Mouse (Mus musculus) embryonic facial prominence, embryonic 11.5 days (tissue): ENCODE data around the gene Sema3b. TPM values are rescaled to one million over a fixed set of nuclear protein-coding genes. Genes with fewer than 3 reads are reported as not detected.

ENCODE experiments used
- ATAC-seq: fragments of 200-750 bp; cut with Nextera tagmentation; replicated peaks from 2 replicates; pipeline ENCODE4 v1.8.0; 2017; ENCODE audit warnings: low read depth; ENCODE audit not compliant: insufficient number of reproducible peaks, low FRiP score, low TSS enrichment
- DNase-seq: peaks from one replicate; pipeline ENCODE4 v3.0.0-alpha.2; 2015; ENCODE audit warnings: low spot score
- H3K27ac ChIP-seq: fragments of 300-500 bp; sonication (generic); replicated peaks from 2 replicates; pipeline ENCODE4 v1.5.1; 2014; ENCODE audit warnings: mild to moderate bottlenecking, low read depth, low read length, control low read depth
- H3K27me3 ChIP-seq: fragments of 300-500 bp; sonication (generic); 2 replicates; pipeline ENCODE4 v1.6.1; 2014; ENCODE audit warnings: mild to moderate bottlenecking, low read length, moderate library complexity, mixed read lengths; ENCODE audit not compliant: control insufficient read depth, insufficient read depth
- H3K36me3 ChIP-seq: fragments of 300-500 bp; sonication (generic); replicated peaks from 2 replicates; pipeline ENCODE4 v1.6.1; 2014; ENCODE audit warnings: low read depth, mild to moderate bottlenecking, low read length, moderate library complexity, mixed read lengths; ENCODE audit not compliant: control insufficient read depth, insufficient read depth
- H3K4me1 ChIP-seq: fragments of 300-500 bp; sonication (generic); 2 replicates; pipeline ENCODE4 v1.6.1; 2014; ENCODE audit warnings: low read length, mixed read lengths; ENCODE audit not compliant: control insufficient read depth, insufficient read depth
- H3K4me2 ChIP-seq: fragments of 300-500 bp; sonication (generic); 2 replicates; pipeline ENCODE4 v1.6.1; 2014; ENCODE audit warnings: low read depth, mild to moderate bottlenecking, control low read depth, low read length, moderate library complexity
- H3K4me3 ChIP-seq: fragments of 300-500 bp; sonication (generic); 2 replicates; pipeline ENCODE4 v1.5.1; 2014; ENCODE audit warnings: low read depth, low read length, control low read depth
- H3K9ac ChIP-seq: fragments of 300-500 bp; sonication (generic); replicated peaks from 2 replicates; pipeline ENCODE4 v1.6.1; 2014; ENCODE audit warnings: mild to moderate bottlenecking, control low read depth, low read length
- H3K9me3 ChIP-seq: fragments of 300-500 bp; sonication (generic); replicated peaks from 2 replicates; pipeline ENCODE4 v1.6.1; 2016; ENCODE audit warnings: mild to moderate bottlenecking, low read length, inconsistent platforms, mixed read lengths; ENCODE audit not compliant: control insufficient read depth
- WGBS: fragments of 180-500 bp; shearing (Covaris S2); extraction: QIAGEN DNeasy Blood & Tissue Kit; methylation state at CpG from one replicate; pipeline ENCODE4 v1.1.7; 2014; 5-methylcytosine and 5-hydroxymethylcytosine counted together
- polyA plus RNA-seq: library from polyadenylated mRNA; unstranded; fragments of >200 nt; fragmentation: Nextera tagmentation; extraction: Ambion mirVana; gene quantifications from 2 replicates; pipeline ENCODE4 v1.2.1, GENCODE M21; 2014

Sema3b gene
- 1.1 and 1.3 TPM in 2 replicates for polyA plus RNA-seq

DNA sequence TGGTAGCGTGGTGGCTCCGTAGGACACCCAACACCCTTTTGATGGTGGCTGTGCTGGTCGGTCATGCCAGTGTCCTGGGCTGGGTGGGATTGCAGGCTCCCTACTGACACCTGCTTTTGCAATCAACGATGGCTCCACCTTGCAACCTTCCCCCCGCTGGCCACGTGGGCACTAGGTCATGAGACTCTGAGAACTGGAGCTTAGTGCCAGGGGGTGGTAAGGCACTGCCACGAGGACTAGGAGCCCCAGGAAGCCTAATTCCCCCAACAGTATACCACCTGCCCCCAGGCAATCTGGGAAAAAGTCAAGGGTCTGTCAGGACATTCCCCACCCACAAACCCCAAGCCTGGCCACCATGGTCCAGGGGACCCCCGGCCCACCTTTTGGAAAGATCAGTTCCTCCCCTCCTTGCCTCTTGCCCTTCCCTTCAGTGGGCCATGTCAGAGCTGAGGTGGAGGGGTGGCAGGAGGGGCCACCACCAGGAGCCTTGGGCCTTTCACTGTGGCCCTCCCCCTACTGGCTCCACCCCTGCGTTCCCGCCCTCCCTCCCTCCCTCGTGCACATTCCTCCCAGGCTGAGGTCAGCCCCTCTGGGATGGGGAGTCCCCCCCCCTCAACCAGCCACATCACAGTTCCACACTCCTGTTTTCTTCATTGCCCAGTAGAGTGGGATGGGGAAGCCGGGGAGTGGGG, at the start of gene Sema3b:
Gene Sema3b (minus strand): TSS at position 489 of the 692 bp plus-strand sequence.
- no peak within 1 kb of the TSS for H3K27ac ChIP-seq
- H3K27me3 ChIP-seq = no peaks in the 10 kb centered on the region
- DNase-seq (no peak), ATAC-seq (no peak)
- no peak within 1 kb of the TSS for H3K4me2 ChIP-seq
- peaks cover 16% of the 10 kb centered on the region for H3K4me1 ChIP-seq
- H3K4me3 ChIP-seq = no peak within 1 kb of the TSS
- H3K9me3 ChIP-seq = no peaks in the 10 kb centered on the region
- H3K9ac ChIP-seq = peak within 1 kb of the TSS; percentile 10; the same call in 1 of the 2 replicates
- H3K36me3 ChIP-seq = no peaks in the 10 kb centered on the region
- WGBS = 40% methylated on average over 12 of the region's 12 CpGs

DNA sequence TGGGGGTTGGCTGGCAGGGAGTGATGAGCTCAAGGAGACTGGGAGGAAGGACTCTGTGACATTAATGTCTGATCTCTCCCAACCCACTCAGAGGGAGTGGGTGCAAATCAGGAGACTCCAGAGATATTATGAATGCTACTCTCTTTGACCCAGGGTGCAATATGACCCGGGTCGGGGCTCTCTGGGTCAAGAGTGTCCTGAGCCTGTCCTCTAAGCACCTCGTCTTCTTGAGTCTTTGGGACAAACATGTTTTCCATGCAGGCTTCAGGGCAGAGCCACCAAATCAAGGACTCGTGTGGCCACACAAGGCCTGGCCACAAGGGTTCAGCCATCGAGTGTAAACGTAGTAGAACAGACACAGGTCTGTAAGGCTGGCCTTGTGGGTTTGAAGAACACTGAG, 49.1 kb upstream of the Sema3b start:
- DNase-seq (no peak), ATAC-seq (no peak)
- no peak overlapping the region for H3K4me3 ChIP-seq
- no peaks in the 10 kb centered on the region for H3K36me3 ChIP-seq
- no peaks in the 10 kb centered on the region for H3K9me3 ChIP-seq
- no peak overlapping the region for H3K4me2 ChIP-seq
- H3K9ac ChIP-seq = no peak overlapping the region
- peaks cover under 1% of the 10 kb centered on the region; the same call in 1 of the 2 replicates for H3K4me1 ChIP-seq
- H3K27me3 ChIP-seq = no peaks in the 10 kb centered on the region
- H3K27ac ChIP-seq = no peak overlapping the region
- 84% methylated on average over 6 of the region's 6 CpGs for WGBS

DNA sequence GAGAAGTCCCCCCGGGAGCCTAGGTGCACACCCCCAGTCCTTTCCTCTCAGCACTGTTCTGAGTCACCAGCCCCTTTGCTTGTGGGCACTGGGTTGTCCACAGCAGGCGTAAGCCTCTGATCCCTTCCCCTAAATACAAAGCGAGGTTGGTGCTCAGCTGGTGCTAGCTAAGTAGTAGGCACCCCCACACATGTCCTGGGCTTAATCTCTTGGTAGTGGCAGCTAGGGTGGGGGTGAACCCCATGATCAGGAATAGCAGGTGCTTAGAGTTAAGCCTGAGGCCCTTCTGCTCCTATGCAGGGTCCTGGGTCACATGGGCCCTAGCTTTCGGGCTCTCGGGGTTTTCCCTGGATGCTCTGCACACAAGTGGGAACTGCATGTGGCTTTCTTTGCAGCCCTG, 48.1 kb upstream of the Sema3b start:
- no peak overlapping the region for H3K4me2 ChIP-seq
- no peak overlapping the region for H3K9ac ChIP-seq
- H3K27me3 ChIP-seq = no peaks in the 10 kb centered on the region
- no peaks in the 10 kb centered on the region; the same call in 1 of the 2 replicates for H3K4me1 ChIP-seq
- whole genome bisulfite sequencing = 82% methylated on average over 5 of the region's 5 CpGs
- ATAC-seq = no peak
- H3K36me3 ChIP-seq = no peaks in the 10 kb centered on the region
- no peak overlapping the region for H3K4me3 ChIP-seq
- no peaks in the 10 kb centered on the region for H3K9me3 ChIP-seq
- no peak for DNase-seq
- H3K27ac ChIP-seq = no peak overlapping the region

- DNase-seq = no peak
- Histone ChIP-seq H3K27me3 (no peaks in the 10 kb centered on the region), H3K9ac (no peak overlapping the region), H3K4me2 (no peak overlapping the region), H3K4me1 (no peaks in the 10 kb centered on the region), H3K4me3 (no peak overlapping the region), H3K9me3 (no peaks in the 10 kb centered on the region), H3K27ac (no peak overlapping the region), H3K36me3 (no peaks in the 10 kb centered on the region)
- no peak for ATAC-seq
- 84% methylated on average over 4 of the region's 4 CpGs for WGBS
Measured at GRCm38 (mm10) chr9:107654585-107654984, 45.6 kb upstream of the Sema3b start.

- no peak for DNase-seq
Measured at GRCm38 (mm10) chr9:107653474-107653873, 44.4 kb upstream of the Sema3b start.

DNA sequence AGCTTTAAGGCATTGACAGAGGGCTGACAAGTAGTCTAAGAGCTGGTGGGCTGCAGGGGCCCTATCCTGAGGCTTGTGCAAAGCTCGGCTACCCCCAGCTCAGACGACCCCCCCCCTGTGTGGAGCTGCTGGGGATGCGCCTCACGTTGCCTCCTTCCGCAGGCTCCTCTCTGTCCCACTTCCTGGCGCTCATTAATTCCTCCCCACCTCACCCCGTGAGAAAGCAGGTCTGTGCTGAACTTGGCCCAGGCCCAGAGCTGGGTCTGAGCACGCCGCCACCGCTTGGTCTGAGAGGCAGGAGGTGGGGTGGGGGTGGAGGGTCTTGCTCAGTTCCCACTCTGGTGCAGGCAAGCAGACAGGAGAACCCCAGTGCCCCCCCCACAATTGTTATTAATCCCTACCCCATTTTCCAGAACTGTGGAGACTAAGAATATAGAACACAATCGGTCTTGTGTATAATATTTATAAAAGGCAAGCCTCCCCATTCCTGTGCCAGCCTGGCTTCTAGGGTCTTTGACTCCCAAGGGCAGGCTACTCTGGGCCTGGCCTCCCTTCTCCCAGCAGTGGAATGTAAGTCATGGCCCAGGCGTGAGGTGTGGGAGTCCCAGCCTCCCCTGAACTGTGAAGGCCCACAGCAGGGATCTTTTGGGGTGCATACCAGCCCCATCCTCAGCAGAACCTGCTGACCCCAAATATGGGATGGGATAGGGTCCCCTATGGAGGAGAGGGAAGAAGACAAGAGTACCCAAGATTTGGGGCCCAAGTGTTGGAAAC, 41.9 kb upstream of the Sema3b start:
- DNase-seq = no peak
- no peak overlapping the region for H3K4me3 ChIP-seq
- H3K4me1 ChIP-seq = no peaks in the 10 kb centered on the region
- no peak overlapping the region for H3K4me2 ChIP-seq
- 0 out of 2 replicates have a peak, but pooled peaks have one; percentile 10 for ATAC-seq
- no peaks in the 10 kb centered on the region for H3K27me3 ChIP-seq
- no peaks in the 10 kb centered on the region for H3K36me3 ChIP-seq
- 50% methylated on average over 12 of the region's 12 CpGs for WGBS
- no peak overlapping the region for H3K27ac ChIP-seq
- H3K9ac ChIP-seq = no peak overlapping the region; the same call in 1 of the 2 replicates
- no peaks in the 10 kb centered on the region for H3K9me3 ChIP-seq

More at GRCm38 (mm10) chr9:107653474-107653873, 44.4 kb upstream of the Sema3b start:
- Histone ChIP-seq H3K4me3 (no peak overlapping the region), H3K9ac (no peak overlapping the region), H3K27ac (no peak overlapping the region), H3K36me3 (no peaks in the 10 kb centered on the region), H3K4me1 (no peaks in the 10 kb centered on the region), H3K27me3 (no peaks in the 10 kb centered on the region), H3K4me2 (no peak overlapping the region), H3K9me3 (no peaks in the 10 kb centered on the region)
- WGBS = 81% methylated on average over 2 of the region's 2 CpGs
- ATAC-seq = no peak

GRCm38 (mm10) chr9:107650225-107650624, 41.2 kb upstream of the Sema3b start:
- no peak overlapping the region for H3K27ac ChIP-seq
- H3K36me3 ChIP-seq = no peaks in the 10 kb centered on the region
- H3K9ac ChIP-seq = no peak overlapping the region
- no peaks in the 10 kb centered on the region for H3K27me3 ChIP-seq
- 73% methylated on average over 7 of the region's 7 CpGs for WGBS
- ATAC-seq = no peak
- H3K4me3 ChIP-seq = no peak overlapping the region
- H3K9me3 ChIP-seq = no peaks in the 10 kb centered on the region
- H3K4me2 ChIP-seq = no peak overlapping the region
- no peak for DNase-seq
- no peaks in the 10 kb centered on the region for H3K4me1 ChIP-seq

DNA sequence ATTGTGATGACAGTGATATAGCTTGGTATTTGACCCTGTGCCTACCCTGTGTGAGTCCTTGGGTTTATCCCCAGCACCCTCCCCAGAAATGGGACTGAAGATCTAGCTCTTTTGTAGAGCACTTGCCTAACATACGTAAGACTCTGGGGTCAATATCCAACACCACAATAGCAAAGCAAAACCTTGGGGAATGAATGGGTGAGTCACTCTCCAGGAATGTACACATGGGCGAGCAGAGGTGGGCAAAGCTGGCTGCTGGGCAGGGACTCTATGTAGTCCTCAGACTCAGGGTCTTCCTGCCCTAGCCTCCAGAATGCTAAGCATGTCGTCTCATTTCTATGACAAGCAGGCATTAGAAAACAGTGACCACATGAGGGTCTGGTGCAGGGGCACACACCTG, 39.7 kb upstream of the Sema3b start:
- DNase-seq (no peak), ATAC-seq (no peak)
- Histone ChIP-seq H3K27me3 (no peaks in the 10 kb centered on the region), H3K4me1 (no peaks in the 10 kb centered on the region), H3K27ac (no peak overlapping the region), H3K9ac (no peak overlapping the region), H3K9me3 (no peaks in the 10 kb centered on the region), H3K4me3 (no peak overlapping the region), H3K4me2 (no peak overlapping the region), H3K36me3 (no peaks in the 10 kb centered on the region)
- WGBS = 79% methylated on average over 3 of the region's 3 CpGs
